Mouse (Mus musculus): ENCODE results near the gene Apoa2.

Gene Apoa2

DNA sequence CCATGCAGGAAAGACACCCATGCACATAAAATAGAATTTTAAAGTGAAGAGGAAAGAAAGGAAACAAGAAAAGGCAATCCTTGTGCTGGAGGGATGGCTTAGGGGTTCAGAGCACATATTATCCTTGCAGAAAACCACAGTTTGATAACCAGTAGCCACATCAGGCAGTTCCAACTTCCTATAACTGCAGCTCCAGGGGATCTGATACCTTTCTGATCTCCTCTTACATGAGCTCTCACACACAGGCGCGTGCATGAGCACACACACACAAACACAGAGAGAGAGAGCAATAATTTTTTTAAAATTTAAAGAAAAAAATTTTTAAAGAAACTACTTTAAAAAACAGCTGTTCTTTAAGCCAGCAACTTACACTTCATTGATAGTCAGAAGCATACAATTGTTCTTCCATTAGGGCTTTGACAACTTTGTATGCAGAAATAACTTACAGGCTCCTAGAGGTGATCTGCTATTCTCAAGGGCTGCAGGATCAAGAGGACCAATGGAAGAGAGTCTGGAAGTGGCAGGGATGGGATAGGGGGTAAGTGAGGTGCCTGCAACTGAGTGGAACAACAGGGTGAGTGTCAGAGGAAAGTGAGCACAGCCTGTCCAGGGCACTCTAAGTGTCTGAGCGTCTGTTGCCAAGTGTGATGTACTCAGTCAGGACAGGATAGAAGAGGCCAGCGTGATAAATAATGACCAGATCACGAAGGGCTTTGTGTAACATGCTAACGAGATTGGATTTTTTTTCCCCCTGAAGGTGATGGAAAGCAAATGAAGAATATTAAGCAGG, 19.0 kb upstream of the Apoa2 start:
- no peak for DNase-seq

DNA sequence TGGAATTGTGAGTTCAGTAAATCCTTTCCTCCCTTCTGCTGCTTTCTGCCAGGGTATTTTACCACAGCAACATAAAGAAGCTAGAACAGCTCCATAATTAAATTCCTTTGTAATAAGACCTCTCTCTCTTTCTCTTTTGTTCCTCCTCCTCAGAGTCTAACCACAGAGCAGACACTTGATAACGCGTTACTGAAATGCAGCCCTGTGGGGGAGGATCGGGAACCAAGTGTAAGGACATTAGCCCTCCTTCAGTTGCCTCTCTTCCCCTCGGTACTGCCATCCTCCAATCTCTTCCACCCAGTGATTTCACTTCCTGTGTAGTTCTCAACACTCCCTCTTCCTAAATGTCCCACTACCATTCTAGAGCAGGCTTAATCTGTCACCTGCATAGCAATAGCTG, 15.4 kb upstream of the Apoa2 start:
- DNase-seq: no peak

DNA sequence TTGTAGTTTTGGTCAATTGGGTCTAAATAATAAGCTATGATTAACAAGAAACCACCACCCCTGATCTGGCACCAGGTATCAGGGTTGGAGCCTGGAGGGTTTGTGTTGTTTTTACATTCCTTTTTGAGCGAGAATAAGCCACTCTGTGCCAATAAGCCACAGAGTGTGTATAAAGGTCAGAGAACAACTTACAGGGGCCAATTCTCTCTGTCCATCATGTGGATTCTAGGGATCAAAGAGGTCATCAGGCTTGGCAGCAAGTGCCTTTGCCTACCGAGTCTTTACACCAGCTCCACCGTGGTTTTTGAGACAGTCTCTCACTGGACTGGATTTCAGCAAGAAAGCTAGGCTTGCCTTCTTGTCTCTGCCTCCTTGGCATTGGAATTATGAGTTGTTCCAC, 12.0 kb upstream of the Apoa2 start:
- DNase-seq: no peak

DNA sequence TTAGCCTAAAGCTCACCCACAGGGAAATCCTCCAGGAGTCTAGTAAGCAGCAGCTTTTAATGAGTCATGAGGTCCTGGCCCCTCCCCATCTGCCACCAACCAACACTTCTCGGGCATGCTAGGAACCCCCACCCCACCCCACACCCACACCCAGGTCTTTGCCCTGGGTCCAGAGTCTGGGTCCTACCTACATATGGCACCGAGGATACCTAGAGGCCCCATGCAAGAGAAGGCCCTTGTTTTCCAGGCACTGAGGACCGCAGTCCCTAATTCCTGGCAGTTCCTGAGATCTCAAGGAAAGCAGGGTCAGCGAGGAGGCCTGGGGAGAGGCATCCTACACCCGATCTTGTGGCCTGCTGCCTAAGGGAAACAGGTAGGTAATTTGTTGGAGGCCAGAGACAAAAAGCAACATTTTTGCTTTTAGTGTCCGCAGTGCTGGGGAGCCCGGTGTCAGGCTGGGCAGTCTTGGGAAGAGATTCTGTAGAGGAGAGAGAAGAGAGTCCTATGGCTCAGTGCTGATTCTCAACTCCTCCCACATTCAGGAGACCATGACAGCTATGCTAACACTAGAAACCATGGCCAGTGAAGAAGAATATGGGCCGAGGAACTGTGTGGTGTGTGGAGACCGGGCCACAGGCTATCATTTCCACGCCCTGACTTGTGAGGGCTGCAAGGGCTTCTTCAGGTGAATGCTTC, 10.9 kb upstream of the Apoa2 start, which contains the start of gene Nr1i3:
TSS of gene Nr1i3 (plus strand) at position 170 of the 696 bp plus-strand sequence.
- no peak for DNase-seq

DNA sequence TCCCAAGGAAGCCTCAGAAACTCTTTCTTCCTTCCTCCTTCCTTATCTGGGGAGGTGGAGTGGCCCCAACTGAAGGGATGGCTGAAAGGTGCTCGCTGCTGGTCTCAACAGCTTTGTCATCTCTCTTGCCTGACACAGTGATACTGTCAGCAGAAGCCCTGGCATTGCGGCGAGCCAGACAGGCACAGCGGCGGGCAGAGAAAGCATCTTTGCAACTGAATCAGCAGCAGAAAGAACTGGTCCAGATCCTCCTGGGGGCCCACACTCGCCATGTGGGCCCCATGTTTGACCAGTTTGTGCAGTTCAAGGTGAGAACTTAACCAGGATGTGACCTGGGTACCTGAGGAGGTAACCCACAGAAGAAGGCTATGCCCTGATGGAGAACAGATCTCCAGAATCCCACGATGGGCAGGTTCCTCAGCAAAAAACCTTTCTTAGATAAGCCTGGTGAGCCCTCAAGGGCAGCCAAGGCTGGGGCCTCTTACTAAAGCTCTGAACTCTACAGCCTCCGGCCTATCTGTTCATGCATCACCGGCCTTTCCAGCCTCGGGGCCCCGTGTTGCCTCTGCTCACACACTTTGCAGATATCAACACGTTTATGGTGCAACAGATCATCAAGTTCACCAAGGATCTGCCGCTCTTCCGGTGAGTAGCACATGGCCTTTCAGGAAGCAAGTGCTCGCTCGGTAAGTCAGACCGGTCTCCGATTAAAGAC, 8.5 kb upstream of the Apoa2 start:
- no peak for DNase-seq

DNA sequence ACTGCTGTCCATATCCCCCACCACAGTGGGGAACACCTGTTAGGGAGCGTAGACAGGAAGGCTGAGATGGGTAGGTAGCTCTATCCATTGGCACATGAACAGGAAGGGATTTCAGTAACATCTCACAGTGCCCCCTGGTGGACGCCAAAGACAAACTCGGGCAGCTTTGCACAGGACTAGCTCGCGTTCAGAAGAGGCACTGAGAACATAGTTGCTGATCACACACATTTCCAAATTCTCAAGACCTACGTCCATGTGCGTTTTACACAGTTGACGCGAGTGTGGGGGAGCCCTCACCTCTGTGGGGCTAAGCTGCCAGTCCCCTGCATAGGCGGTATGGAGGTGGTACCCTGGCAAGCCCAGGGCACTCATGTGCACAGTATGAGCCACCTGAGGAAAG, 4.0 kb upstream of the Apoa2 start:
- DNase-seq: peak; percentile 83

DNA sequence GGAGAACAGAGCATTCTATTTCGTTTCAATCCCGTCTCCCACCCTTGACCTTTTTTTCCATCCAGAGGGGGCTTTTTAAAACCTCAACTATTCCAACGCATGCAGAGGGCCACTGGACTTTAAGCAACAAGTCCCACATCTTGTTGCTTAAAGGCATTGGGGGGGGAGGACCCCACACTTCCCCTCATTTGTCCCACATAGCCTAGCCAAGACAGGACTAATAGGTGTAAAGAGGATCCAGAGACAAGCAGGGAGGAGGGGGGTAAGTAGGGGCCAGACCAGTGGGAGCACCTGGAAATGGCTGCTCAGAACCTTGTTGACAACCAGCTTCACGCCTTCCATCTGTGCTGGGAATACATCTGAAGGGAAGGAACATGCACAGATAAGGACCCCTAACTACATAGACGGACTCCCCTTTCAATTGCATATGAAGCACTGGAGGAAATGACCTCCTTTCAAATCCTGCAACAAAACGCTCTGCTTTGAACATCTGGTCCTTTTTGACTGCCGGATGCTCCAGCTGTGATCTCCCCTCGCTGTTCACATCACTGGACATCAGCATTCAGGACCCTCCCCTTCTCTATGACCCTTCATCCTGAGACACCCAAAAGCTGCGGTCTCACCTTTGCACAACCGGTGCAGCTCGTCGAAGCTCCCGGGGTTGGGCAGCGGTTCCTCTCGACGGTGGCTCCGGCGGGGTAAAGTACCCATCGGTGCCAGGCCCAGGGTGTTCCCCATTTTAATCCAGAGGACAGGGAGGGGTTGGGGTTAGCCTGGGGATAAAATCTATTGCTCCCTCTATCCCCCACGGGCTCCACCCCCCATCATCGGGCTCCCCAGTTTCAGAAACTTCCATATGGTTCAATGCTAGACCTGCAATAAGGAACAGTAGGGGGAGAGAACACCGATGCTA, 3.3 kb upstream of the Apoa2 start:
- no peak for DNase-seq

DNA sequence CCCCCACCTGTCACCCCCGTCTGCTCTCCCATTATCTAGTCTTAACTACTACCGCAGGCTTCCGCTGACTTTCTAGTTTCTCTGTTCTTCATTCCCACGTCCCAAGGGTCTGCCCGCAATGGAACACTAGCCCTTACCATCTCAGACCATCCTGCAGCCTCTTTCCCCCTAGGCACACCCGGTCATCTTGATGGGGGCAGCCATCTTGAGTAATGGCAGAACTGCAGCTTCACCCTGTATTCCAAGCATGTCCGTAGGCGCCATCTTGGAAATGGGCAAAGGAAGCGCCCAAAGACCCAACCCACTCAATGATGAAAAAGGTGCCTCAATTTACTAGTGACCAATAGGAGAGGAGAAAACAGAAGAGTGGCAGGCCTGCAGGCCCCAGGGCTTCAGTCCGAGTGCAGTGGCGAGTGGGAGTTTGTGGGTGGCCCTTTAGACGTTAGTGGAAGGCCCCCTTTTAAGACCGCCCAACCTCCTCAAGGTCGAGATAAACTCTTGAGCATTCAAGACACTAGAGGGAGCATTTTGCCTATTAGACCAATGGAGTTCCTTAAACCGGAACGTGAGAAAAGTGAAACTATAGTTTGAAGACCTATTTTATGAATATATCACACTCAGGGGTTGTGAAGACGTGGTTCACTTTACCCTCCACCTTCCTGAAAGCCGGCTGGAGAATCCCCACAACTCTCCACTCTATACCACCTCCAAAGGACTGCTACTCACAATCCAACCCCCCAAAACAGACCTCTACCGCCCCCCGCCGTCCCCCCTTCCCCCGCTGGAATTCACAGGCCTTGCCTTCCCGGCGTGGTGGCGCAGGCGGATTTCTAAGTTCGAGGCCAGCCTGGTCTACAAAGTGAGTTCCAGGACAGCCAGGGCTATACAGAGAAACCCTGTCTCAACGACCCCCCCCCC, 2.4 kb upstream of the Apoa2 start, which contains the start of gene Tomm40l:
TSS of gene Tomm40l (minus strand) at position 277 of the 918 bp plus-strand sequence.
- DNase-seq: peak; percentile 90

DNA sequence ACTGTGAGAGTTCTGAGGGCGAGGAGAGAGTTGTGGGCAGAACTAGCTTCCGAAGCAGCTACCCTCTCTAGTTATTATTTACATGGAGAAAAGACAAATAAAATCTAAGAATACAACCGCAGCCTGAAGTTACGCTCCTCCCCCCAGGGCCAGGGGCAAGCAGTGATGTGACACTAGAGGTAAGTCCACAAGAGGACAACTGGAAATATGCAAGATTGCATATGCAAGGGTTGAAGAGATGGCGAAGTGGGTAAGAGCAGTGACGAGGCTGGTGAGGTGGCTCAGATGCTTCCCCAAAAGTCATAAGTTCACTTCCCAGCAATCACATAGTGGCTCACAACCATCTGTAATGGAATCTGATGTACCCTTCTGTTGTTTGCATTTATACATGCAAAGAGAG, 1.7 kb upstream of the Apoa2 start:
- DNase-seq: peak; percentile 18

DNA sequence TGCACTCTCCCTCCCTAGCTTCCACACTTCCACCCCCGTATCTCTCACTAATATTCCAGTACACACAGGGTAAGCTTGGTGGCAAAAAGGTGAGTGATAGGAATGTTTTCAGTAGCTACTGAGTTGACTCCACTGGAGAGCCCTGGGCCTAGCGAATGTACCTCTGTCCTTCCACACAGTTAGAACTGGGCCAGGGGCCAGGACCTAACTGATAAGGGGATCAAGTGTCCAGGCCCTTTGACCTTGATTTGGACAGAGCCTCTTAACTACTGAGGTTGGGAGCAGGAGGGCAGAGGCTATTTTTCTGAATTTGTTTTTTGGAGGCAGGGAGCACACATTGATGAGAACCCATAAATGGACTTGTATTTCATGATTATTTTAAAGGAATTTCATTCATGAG, 1.1 kb upstream of the Apoa2 start:
- no peak for DNase-seq

DNA sequence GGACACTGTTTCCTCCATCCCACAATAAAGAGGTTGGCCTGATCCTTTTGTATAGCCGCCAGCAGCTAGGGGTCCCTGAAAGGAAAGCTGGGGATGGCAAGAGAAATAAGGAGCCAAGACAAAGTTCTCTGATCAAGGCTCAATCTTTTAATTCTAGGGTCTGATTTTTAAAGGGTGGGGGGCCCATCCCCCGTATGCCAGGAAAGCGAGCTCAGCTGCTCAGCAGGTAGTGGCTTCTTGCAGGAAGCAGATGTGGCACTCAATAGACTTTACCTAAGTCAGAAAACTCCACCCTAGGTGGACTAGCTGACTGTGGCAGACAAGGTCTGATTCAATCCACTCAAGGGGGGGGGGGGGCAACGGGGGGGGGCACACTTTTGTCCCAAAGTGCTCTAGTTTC, 1.9 kb downstream of the Apoa2 start:
- DNase-seq: no peak

DNA sequence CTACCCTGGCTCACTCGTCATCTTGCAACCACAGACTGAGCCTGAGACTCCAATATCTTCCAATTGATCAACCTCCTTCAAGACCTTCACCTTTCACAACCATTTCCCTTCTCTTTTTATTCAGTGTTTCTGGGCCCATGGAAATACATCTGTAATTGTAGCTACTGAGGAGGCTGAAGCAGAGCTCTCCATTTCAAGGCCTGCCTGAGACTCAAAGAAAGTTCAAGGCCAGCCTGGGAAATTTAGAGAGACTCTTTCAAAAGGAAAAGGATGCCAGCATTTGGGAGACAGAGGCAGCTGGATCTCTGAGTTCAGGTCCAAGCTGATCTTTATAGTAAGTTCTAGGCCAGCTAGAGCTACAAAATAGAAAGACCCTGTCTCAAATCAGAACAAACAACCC, 3.0 kb downstream of the Apoa2 start:
- no peak for DNase-seq

DNA sequence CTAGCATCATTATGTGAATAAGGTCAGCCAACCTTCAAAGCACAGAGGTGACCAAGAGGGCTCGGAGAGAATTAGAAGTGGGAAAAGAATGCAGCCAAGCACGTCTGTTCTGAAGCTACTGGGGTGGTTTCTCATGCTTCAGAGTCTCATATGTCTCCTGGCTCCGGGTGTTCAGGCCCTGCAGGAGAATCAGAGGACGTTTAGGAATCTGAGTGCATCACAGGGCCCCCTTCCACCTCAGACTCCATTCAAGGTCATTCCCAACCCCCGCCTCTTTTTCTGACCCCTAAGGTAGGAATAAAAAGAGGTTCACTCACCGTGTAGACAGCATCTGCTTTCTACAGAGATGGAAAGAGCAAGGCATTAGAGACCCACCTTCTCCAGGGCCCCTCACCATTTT, 4.9 kb downstream of the Apoa2 start:
- no peak for DNase-seq

DNA sequence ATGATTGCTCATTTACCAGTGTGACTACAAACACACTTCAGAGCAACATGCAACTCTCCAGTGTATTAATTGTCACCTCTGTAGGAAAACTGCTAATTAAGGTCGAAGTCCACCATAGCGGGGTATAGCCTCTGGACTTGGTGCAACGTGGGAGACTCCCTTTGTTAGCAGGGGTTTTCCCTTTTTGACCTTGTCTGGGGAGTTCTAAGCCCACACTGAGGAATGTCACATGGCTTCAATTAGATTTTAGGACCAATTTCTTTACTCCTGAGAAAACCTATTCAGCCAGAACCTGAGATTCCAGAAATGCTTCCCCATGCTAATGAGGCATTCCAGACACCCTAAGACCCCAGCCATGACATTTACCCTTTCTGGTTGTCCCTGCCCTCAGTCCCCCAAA, 5.4 kb downstream of the Apoa2 start:
- no peak for DNase-seq

DNA sequence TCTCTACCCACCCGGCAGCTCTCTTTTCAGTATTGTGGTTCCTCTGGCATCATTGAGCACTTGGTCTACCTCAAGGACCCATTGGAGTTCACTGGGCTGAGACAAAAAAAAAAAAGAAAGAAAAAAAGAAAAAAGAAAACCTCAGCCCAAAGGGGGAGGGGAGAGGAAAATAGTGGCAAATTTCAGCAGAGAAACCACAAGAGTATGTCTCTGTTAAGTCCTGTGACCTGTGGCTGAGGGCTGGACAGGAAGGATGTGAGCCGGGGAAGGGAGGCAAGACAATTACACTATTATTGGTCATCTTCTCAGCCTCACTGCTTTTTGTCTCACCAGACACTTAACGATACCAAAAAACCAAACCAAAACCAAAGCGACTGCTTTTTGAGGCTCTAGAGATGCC, 7.0 kb downstream of the Apoa2 start:
- no peak for DNase-seq

DNA sequence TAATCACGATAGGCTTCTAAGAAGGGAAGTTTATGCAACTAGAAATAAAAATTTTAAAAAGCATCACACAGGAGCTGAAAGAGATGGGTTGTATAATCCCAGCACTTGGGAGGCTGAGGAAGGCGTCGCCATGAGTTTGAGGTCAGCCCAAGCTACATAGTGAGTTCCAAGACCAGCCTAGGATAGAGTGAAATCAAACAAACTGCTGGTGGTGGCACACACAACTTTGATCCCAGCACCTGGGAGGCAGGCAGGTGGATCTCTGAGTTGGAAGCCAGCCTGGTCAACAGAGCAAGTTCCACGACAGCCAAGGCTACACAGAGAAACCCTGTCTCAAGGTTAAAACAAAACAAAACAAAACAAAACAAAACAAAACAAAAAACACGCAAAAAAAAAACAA, 7.5 kb downstream of the Apoa2 start:
- no peak for DNase-seq

DNA sequence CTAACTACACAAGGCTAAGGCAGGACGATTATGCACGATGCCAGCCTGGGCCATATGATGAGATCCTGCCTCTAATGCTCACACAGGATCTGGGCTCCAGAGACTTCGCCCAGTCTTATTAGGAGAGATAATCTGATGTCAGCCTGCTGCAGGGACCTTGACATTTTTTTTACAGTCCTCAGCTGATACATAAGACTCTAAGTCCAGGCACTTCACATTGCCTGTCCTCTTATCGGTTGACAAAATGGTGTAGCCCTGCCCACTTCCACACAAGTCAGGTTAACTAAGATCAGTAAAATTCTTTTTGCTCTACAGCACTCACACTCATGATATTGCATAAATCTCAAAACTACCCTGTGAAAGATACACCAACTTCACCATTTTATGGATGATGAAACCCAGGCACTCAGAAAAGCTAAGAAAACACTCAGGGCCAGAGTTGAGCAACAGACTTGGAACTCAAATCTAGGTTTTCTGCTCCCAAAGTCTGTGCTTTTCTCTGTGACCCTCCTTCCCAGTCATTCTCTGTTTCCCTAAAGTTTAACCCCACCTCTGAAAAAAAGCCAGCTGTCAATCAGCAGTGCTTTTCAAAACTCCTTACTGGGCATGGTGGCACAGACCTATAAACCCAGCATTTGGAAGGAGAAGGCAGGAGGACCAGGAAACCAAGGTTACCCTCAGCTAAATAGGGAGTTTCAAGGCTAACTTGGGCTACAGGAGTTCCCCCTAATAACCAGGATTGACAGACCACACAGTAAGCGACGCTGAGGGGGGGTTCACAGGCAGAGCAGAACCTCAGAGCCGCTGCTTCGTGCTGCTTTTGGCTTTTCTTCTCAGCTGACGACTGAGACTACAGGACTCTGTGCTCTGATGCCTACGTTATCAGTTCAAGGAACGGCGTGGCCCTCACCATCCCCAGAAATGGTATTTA, 8.2 kb downstream of the Apoa2 start:
- no peak for DNase-seq

DNA sequence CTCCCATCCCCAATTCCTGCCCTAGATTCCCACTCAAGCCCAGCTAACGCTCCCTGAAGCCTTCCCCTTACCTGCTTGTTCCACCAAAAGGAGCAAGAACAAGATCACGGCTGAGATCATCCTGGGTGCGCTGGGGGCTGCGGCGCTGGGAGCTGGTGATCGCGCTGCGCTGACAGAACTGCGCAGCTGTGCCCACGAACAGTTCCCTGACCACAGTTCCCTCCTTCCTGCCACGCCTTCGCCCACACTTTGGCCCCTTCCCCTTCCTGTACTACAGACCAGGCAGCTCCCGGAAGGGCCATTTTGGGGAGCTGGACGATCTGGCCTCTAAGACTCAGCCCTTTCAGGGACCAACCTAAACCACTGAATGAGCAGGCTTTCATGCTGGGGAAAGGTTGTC, 9.3 kb downstream of the Apoa2 start, which contains the start of gene Fcer1g:
TSS of gene Fcer1g (minus strand) at position 240 of the 400 bp plus-strand sequence.
- DNase-seq: no peak

DNA sequence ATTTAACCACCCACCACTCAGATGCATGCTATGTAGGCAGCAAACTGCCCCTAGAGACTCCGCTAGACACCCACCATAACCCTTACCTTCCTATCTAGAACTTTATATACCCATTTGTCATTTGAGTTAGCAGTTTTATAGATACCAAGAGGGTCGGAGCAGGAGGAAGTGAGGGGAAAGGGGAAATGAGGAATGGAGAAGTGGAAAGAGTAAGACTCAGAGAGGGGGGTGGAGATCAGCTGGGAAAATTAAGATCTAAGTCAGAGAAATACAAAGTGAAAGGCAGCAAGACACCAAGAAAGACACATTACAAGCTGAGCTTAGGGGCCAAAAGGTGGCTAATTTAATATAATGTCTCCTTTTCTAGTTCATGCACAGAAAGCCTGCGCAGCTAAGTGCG, 9.7 kb downstream of the Apoa2 start:
- no peak for DNase-seq

DNA sequence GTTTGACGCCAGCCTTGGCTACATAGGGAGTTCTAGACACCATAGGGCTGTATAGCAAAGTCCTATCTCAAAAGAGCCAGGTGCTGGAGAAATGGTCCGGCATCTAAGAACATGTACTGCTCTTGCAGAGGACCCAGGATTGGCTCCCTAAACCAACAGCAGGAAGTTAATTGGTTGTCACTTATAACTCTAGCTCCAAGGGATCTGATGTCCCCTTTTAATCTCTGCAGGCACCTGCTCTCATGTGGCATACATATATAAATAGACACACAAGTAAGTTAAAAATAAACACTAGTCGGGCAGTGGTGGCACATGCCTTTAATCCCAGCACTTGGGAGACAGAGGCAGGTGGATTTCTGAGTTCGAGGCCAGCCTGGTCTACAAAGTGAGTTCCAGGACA, 10.9 kb downstream of the Apoa2 start:
- DNase-seq: no peak
